Mouse (Mus musculus): ENCODE measurements around the gene Siah1b. TPM values are rescaled to one million over a fixed set of nuclear protein-coding genes. Genes with fewer than 3 reads are reported as not detected.
A peak's percentile ranks its signal among the peaks of the same experiment; 100 is the strongest.

Siah1b gene
- polyA plus RNA-seq, 1 experiment from 2014 or later: 27.8 TPM

- Histone ChIP-seq H3K27ac (no peak overlapping the region), H3K9ac (no peak overlapping the region), H3K36me3 (no peaks in the 10 kb centered on the region), H3K4me1 (no peaks in the 10 kb centered on the region), H3K4me3 (no peak overlapping the region), H3K27me3 (peaks cover 20% of the 10 kb centered on the region; the same call in 1 of the 2 replicates), H3K4me2 (replicated peaks) (no peak overlapping the region), H3K9me3 (no peaks in the 10 kb centered on the region)
- no peak for ATAC-seq (ENCODE audit: low FRiP score, low read depth)
- 95% methylated on average over 9 of the region's 9 CpGs for WGBS
Observed at GRCm38 (mm10) chrX:164082030-164082429, 5.7 kb upstream of the Siah1b start.

- 88% methylated on average over 4 of the region's 4 CpGs for WGBS
- H3K36me3 ChIP-seq: peaks cover 10% of the 10 kb centered on the region; the same call in 1 of the 2 replicates
- H3K4me3 ChIP-seq: no peak overlapping the region
- H3K27me3 ChIP-seq: no peaks in the 10 kb centered on the region; the same call in 1 of the 2 replicates
- no peaks in the 10 kb centered on the region for H3K9me3 ChIP-seq
- no peaks in the 10 kb centered on the region for H3K4me1 ChIP-seq
- H3K9ac ChIP-seq: no peak overlapping the region
- H3K27ac ChIP-seq: no peak overlapping the region
- ATAC-seq (ENCODE audit: low FRiP score, low read depth): no peak
- no peak overlapping the region for H3K4me2 ChIP-seq (replicated peaks)
Observed at GRCm38 (mm10) chrX:164068968-164069367, 7.3 kb downstream of the Siah1b start.

GRCm38 (mm10) chrX:164066185-164066584 is 10.1 kb downstream of the Siah1b start:
- H3K4me3 ChIP-seq: no peak overlapping the region
- no peak overlapping the region for H3K9ac ChIP-seq
- no peaks in the 10 kb centered on the region for H3K9me3 ChIP-seq
- WGBS: 19% methylated on average over 2 of the region's 2 CpGs
- no peak overlapping the region for H3K4me2 ChIP-seq (replicated peaks)
- 0 out of 2 replicates have a peak, but pooled peaks have one; percentile 54 for ATAC-seq (ENCODE audit: low FRiP score, low read depth)
- H3K36me3 ChIP-seq: no peaks in the 10 kb centered on the region
- H3K27me3 ChIP-seq: peaks cover 3% of the 10 kb centered on the region; the same call in 1 of the 2 replicates
- no peak overlapping the region for H3K27ac ChIP-seq
- H3K4me1 ChIP-seq: no peaks in the 10 kb centered on the region

- Histone ChIP-seq H3K9me3 (no peaks in the 10 kb centered on the region), H3K4me3 (no peak overlapping the region), H3K27ac (no peak overlapping the region), H3K4me2 (replicated peaks) (no peak overlapping the region), H3K9ac (no peak overlapping the region), H3K36me3 (no peaks in the 10 kb centered on the region), H3K27me3 (peaks cover 21% of the 10 kb centered on the region; the same call in 1 of the 2 replicates), H3K4me1 (no peaks in the 10 kb centered on the region)
- 67% methylated on average over 4 of the region's 4 CpGs for WGBS
- no peak for ATAC-seq (ENCODE audit: low FRiP score, low read depth)
Observed at GRCm38 (mm10) chrX:164059070-164059469, 17.2 kb downstream of the Siah1b start.

GRCm38 (mm10) chrX:164058523-164058922 is 17.8 kb downstream of the Siah1b start:
- no peak for ATAC-seq (ENCODE audit: low FRiP score, low read depth)
- H3K4me1 ChIP-seq: no peaks in the 10 kb centered on the region
- H3K36me3 ChIP-seq: no peaks in the 10 kb centered on the region
- H3K4me2 ChIP-seq (replicated peaks): no peak overlapping the region
- no peak overlapping the region for H3K27ac ChIP-seq
- 81% methylated on average over 3 of the region's 3 CpGs for WGBS
- no peak overlapping the region for H3K9ac ChIP-seq
- no peaks in the 10 kb centered on the region for H3K9me3 ChIP-seq
- no peak overlapping the region for H3K4me3 ChIP-seq
- peaks cover 23% of the 10 kb centered on the region; the same call in 1 of the 2 replicates for H3K27me3 ChIP-seq

GRCm38 (mm10) chrX:164055726-164056125 is 20.6 kb downstream of the Siah1b start:
- no peak for ATAC-seq (ENCODE audit: low FRiP score, low read depth)
- H3K27me3 ChIP-seq: peaks cover 16% of the 10 kb centered on the region; the same call in 1 of the 2 replicates
- H3K9me3 ChIP-seq: no peaks in the 10 kb centered on the region
- H3K4me2 ChIP-seq (replicated peaks): no peak overlapping the region
- no peak overlapping the region for H3K27ac ChIP-seq
- H3K4me1 ChIP-seq: no peaks in the 10 kb centered on the region
- 91% methylated on average over 4 of the region's 4 CpGs for whole genome bisulfite sequencing
- no peak overlapping the region for H3K4me3 ChIP-seq
- no peaks in the 10 kb centered on the region for H3K36me3 ChIP-seq
- no peak overlapping the region for H3K9ac ChIP-seq

- no peak overlapping the region for H3K27ac ChIP-seq
- no peak for ATAC-seq (ENCODE audit: low FRiP score, low read depth)
- no peak overlapping the region for H3K9ac ChIP-seq
- no peak overlapping the region for H3K4me2 ChIP-seq (replicated peaks)
- no peak overlapping the region for H3K4me3 ChIP-seq
- H3K4me1 ChIP-seq: no peaks in the 10 kb centered on the region
- H3K27me3 ChIP-seq: peaks cover 14% of the 10 kb centered on the region; the same call in 1 of the 2 replicates
- no peaks in the 10 kb centered on the region for H3K9me3 ChIP-seq
- no peaks in the 10 kb centered on the region for H3K36me3 ChIP-seq
- 70% methylated on average over 2 of the region's 2 CpGs for WGBS
Observed at GRCm38 (mm10) chrX:164046736-164047135, 29.6 kb downstream of the Siah1b start.

- H3K27me3 ChIP-seq: peaks cover 23% of the 10 kb centered on the region; the same call in 1 of the 2 replicates
- ATAC-seq (ENCODE audit: low FRiP score, low read depth): no peak
- H3K9me3 ChIP-seq: no peaks in the 10 kb centered on the region
- H3K27ac ChIP-seq: no peak overlapping the region
- H3K36me3 ChIP-seq: no peaks in the 10 kb centered on the region
- H3K9ac ChIP-seq: no peak overlapping the region
- 63% methylated on average over 13 of the region's 13 CpGs for WGBS
- H3K4me2 ChIP-seq (replicated peaks): no peak overlapping the region
- no peaks in the 10 kb centered on the region for H3K4me1 ChIP-seq
- no peak overlapping the region for H3K4me3 ChIP-seq
Observed at GRCm38 (mm10) chrX:164042069-164042468, 34.2 kb downstream of the Siah1b start.

GRCm38 (mm10) chrX:164038882-164039281 is 37.4 kb downstream of the Siah1b start:
- H3K4me2 ChIP-seq (replicated peaks): no peak overlapping the region
- peaks cover 17% of the 10 kb centered on the region; the same call in 1 of the 2 replicates for H3K27me3 ChIP-seq
- ATAC-seq (ENCODE audit: low FRiP score, low read depth): no peak
- no peak overlapping the region for H3K9ac ChIP-seq
- no peaks in the 10 kb centered on the region for H3K36me3 ChIP-seq
- H3K4me3 ChIP-seq: no peak overlapping the region
- H3K4me1 ChIP-seq: no peaks in the 10 kb centered on the region
- no peaks in the 10 kb centered on the region for H3K9me3 ChIP-seq
- no peak overlapping the region for H3K27ac ChIP-seq
- 49% methylated on average over 2 of the region's 2 CpGs for WGBS

GRCm38 (mm10) chrX:164035931-164036330 is 40.4 kb downstream of the Siah1b start:
- Histone ChIP-seq H3K27ac (no peak overlapping the region), H3K4me2 (replicated peaks) (no peak overlapping the region), H3K27me3 (peaks cover 24% of the 10 kb centered on the region), H3K4me1 (no peaks in the 10 kb centered on the region), H3K9ac (no peak overlapping the region), H3K9me3 (no peaks in the 10 kb centered on the region), H3K4me3 (no peak overlapping the region), H3K36me3 (no peaks in the 10 kb centered on the region)
- no peak for ATAC-seq (ENCODE audit: low FRiP score, low read depth)
- WGBS: 89% methylated on average over 7 of the region's 7 CpGs

- 79% methylated on average over 2 of the region's 2 CpGs for WGBS
- no peak overlapping the region for H3K9ac ChIP-seq
- H3K9me3 ChIP-seq: no peaks in the 10 kb centered on the region
- H3K4me3 ChIP-seq: no peak overlapping the region
- no peak overlapping the region for H3K4me2 ChIP-seq (replicated peaks)
- no peak overlapping the region for H3K27ac ChIP-seq
- ATAC-seq (ENCODE audit: low FRiP score, low read depth): no peak
- H3K4me1 ChIP-seq: no peaks in the 10 kb centered on the region
- H3K27me3 ChIP-seq: peaks cover 24% of the 10 kb centered on the region
- H3K36me3 ChIP-seq: no peaks in the 10 kb centered on the region
Observed at GRCm38 (mm10) chrX:164035401-164035800, 40.9 kb downstream of the Siah1b start.

- Histone ChIP-seq H3K9ac (no peak overlapping the region), H3K4me1 (no peaks in the 10 kb centered on the region), H3K9me3 (no peaks in the 10 kb centered on the region), H3K4me3 (no peak overlapping the region), H3K27me3 (peaks cover 16% of the 10 kb centered on the region), H3K4me2 (replicated peaks) (no peak overlapping the region), H3K27ac (no peak overlapping the region), H3K36me3 (no peaks in the 10 kb centered on the region)
- ATAC-seq (ENCODE audit: low FRiP score, low read depth): no peak
- WGBS: 83% methylated on average over 7 of the region's 7 CpGs
Observed at GRCm38 (mm10) chrX:164032526-164032925, 43.8 kb downstream of the Siah1b start.

- H3K36me3 ChIP-seq: no peaks in the 10 kb centered on the region
- no peaks in the 10 kb centered on the region for H3K4me1 ChIP-seq
- H3K4me3 ChIP-seq: peak within 1 kb of the TSS; percentile 42
- WGBS: 8% methylated on average over 22 of the region's 22 CpGs
- no peaks in the 10 kb centered on the region for H3K9me3 ChIP-seq
- no peak within 1 kb of the TSS for H3K27ac ChIP-seq
- peak within 1 kb of the TSS; percentile 62 for H3K4me2 ChIP-seq (replicated peaks)
- peak; percentile 99 for ATAC-seq (ENCODE audit: low FRiP score, low read depth)
- H3K9ac ChIP-seq: no peak within 1 kb of the TSS; the same call in 1 of the 2 replicates
- peaks cover 9% of the 10 kb centered on the region for H3K27me3 ChIP-seq
Observed at GRCm38 (mm10) chrX:164027607-164028289, 48.5 kb downstream of the Siah1b start, which contains the start of gene Car5b. Car5b (minus strand) TSS chrX:164027997.

All from limb, embryonic 13.5 days (tissue).